Mouse (Mus musculus): Measurements from ENCODE around the gene Ctsd.

Gene Ctsd

GRCm38 (mm10) chr7:142374413-142375015, 13.3 kb downstream of the Ctsd start:
- no peak for DNase-seq (ENCODE audit: low spot score)

- DNase-seq (ENCODE audit: low spot score) = no peak
Observed at GRCm38 (mm10) chr7:142373641-142374412, 14.0 kb downstream of the Ctsd start, which contains the start of gene Ifitm10. Gene Ifitm10, minus strand, starts transcription at chr7:142373753.

GRCm38 (mm10) chr7:142373039-142373438, 14.8 kb downstream of the Ctsd start:
- no peak for DNase-seq (ENCODE audit: low spot score)

GRCm38 (mm10) chr7:142371768-142372661, 15.8 kb downstream of the Ctsd start:
- DNase-seq (ENCODE audit: low spot score) = no peak

- DNase-seq (ENCODE audit: low spot score) = no peak
Observed at GRCm38 (mm10) chr7:142371398-142371767, 16.5 kb downstream of the Ctsd start.

GRCm38 (mm10) chr7:142370937-142371336, 16.9 kb downstream of the Ctsd start:
- DNase-seq (ENCODE audit: low spot score) = no peak

GRCm38 (mm10) chr7:142369820-142370219, 18.0 kb downstream of the Ctsd start:
- DNase-seq (ENCODE audit: low spot score) = no peak

GRCm38 (mm10) chr7:142368856-142369255, 19.0 kb downstream of the Ctsd start:
- DNase-seq (ENCODE audit: low spot score) = no peak

GRCm38 (mm10) chr7:142363107-142363506, 24.7 kb downstream of the Ctsd start:
- DNase-seq (ENCODE audit: low spot score) = no peak

- DNase-seq (ENCODE audit: low spot score) = no peak
Observed at GRCm38 (mm10) chr7:142360743-142361142, 27.1 kb downstream of the Ctsd start.

GRCm38 (mm10) chr7:142359129-142359528, 28.7 kb downstream of the Ctsd start:
- no peak for DNase-seq (ENCODE audit: low spot score)

- DNase-seq (ENCODE audit: low spot score) = no peak
Observed at GRCm38 (mm10) chr7:142357566-142357965, 30.3 kb downstream of the Ctsd start.

GRCm38 (mm10) chr7:142354661-142355233, 33.1 kb downstream of the Ctsd start:
- DNase-seq (ENCODE audit: low spot score) = peak; percentile 58

GRCm38 (mm10) chr7:142353854-142354253, 34.0 kb downstream of the Ctsd start:
- DNase-seq (ENCODE audit: low spot score) = peak; percentile 75

GRCm38 (mm10) chr7:142351569-142351968, 36.3 kb downstream of the Ctsd start:
- no peak for DNase-seq (ENCODE audit: low spot score)

- DNase-seq (ENCODE audit: low spot score) = no peak
Observed at GRCm38 (mm10) chr7:142349308-142349961, 38.4 kb downstream of the Ctsd start.

GRCm38 (mm10) chr7:142347542-142347941, 40.3 kb downstream of the Ctsd start:
- DNase-seq (ENCODE audit: low spot score) = no peak

- DNase-seq (ENCODE audit: low spot score) = no peak
Observed at GRCm38 (mm10) chr7:142342247-142342640, 45.6 kb downstream of the Ctsd start.

GRCm38 (mm10) chr7:142341564-142342246, 46.1 kb downstream of the Ctsd start:
- no peak for DNase-seq (ENCODE audit: low spot score)

GRCm38 (mm10) chr7:142340269-142340970, 47.4 kb downstream of the Ctsd start:
- no peak for DNase-seq (ENCODE audit: low spot score)

Data from c-Kit-positive CD71-positive TER-119-positive erythroid progenitor cells, embryonic 14.5 days (primary cell).